Mouse (Mus musculus) kidney, adult 2 months (tissue): ENCODE data around the gene Fyttd1. TPM values are rescaled to one million over a fixed set of nuclear protein-coding genes. Genes with fewer than 3 reads are reported as not detected.
A peak's percentile ranks its signal among the peaks of the same experiment; 100 is the strongest.
"Not testable (repeated sequence)": the region's sequence is repeated elsewhere in the genome, so short reads cannot be mapped to it uniquely, and the experiment has no call there.

ENCODE experiments used
- DNase-seq: peaks from one replicate; pipeline ENCODE4 v3.0.0; 2021
- H3K27ac ChIP-seq: fragments of 200-500 bp; 2 replicates; pipeline ENCODE4 v1.5.1; 2012; ENCODE audit warnings: low read depth, low read length, control low read depth, inconsistent platforms; ENCODE audit not compliant: insufficient read depth
- H3K27me3 ChIP-seq: fragments of 200-500 bp; replicated peaks from 2 replicates; pipeline ENCODE4 v1.6.1; 2012; ENCODE audit warnings: mild to moderate bottlenecking, moderate library complexity, low read length, inconsistent platforms; ENCODE audit not compliant: control insufficient read depth, insufficient read depth
- H3K36me3 ChIP-seq: fragments of 200-500 bp; 2 replicates; pipeline ENCODE4 v1.6.1; 2012; ENCODE audit warnings: mild to moderate bottlenecking, moderate library complexity, low read length, inconsistent platforms; ENCODE audit not compliant: control insufficient read depth, insufficient read depth
- H3K4me1 ChIP-seq: fragments of 200-500 bp; 2 replicates; pipeline ENCODE4 v1.6.1; 2011; ENCODE audit warnings: low read length; ENCODE audit not compliant: control insufficient read depth, insufficient read depth
- H3K4me3 ChIP-seq: fragments of 200-500 bp; 2 replicates; pipeline ENCODE4 v1.5.1; 2011; ENCODE audit warnings: mild to moderate bottlenecking, low read depth, low read length, control low read depth; ENCODE audit not compliant: insufficient read depth
- CTCF ChIP-seq: fragments of 200-500 bp; conservative IDR thresholded peaks from 2 replicates; pipeline ENCODE4 v1.5.1; 2011; ENCODE audit warnings: low read depth, mild to moderate bottlenecking, control low read depth, low read length, moderate library complexity, mixed read lengths; ENCODE audit not compliant: insufficient read depth, insufficient read length
- POLR2A ChIP-seq: fragments of 200-500 bp; IDR thresholded peaks from one replicate; pipeline ENCODE4 v1.6.1; 2011; ENCODE audit warnings: low read depth, low read length, control low read depth
- WGBS: fragments of 180-500 bp; shearing (Covaris S2); methylation state at CpG from one replicate; pipeline ENCODE4 v1.1.7; 2018; 5-methylcytosine and 5-hydroxymethylcytosine counted together
- polyA plus RNA-seq: library from polyadenylated mRNA; depleted of rRNA; stranded (reverse); fragments of >200 nt; gene quantifications from 2 replicates; pipeline ENCODE4 v1.2.3, GENCODE M21; 2012

Fyttd1 gene
- polyA plus RNA-seq, 1 experiment = 9.0 TPM

GRCm38 (mm10) chr16:32906186-32906585 lies 28.9 kb downstream of the Fyttd1 start:
- Histone ChIP-seq H3K36me3 (peaks cover 3% of the 10 kb centered on the region), H3K27ac (no peak overlapping the region), H3K4me1 (peaks cover 5% of the 10 kb centered on the region; the same call in 1 of the 2 replicates), H3K27me3 (no peaks in the 10 kb centered on the region), H3K4me3 (no peak overlapping the region)
- no peak for TF ChIP-seq CTCF
- TF ChIP-seq POLR2A = no peak
- WGBS = 75% methylated on average over 2 of the region's 2 CpGs
- DNase-seq = no peak

DNA sequence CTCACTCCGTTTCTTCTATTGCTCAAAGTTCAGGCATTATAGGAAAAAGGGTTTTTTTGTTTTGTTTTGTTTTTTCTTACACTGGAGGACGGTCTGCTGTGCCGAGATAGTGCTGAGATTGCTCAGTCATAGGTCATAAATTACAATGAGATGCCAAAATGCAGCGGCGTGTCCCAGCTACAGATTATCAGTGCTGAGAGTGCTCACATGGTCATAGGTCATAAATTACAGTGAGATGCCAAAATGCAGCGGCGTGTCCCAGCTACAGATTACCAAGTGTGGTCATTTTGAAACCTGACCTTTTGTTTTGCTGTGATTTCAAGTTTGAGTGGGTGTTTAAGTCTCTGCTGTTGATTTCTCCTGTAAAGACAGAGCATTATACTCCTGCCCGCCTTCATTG lies 29.4 kb downstream of the Fyttd1 start:
- H3K27me3 ChIP-seq = no peaks in the 10 kb centered on the region
- TF ChIP-seq POLR2A (no peak), CTCF (no peak)
- peak overlapping the region; percentile 31; the same call in 1 of the 2 replicates for H3K27ac ChIP-seq
- H3K36me3 ChIP-seq = peaks cover 3% of the 10 kb centered on the region
- 23% methylated on average over 8 of the region's 8 CpGs for WGBS
- peaks cover 5% of the 10 kb centered on the region; the same call in 1 of the 2 replicates for H3K4me1 ChIP-seq
- DNase-seq = peak; percentile 47
- no peak overlapping the region for H3K4me3 ChIP-seq

DNA sequence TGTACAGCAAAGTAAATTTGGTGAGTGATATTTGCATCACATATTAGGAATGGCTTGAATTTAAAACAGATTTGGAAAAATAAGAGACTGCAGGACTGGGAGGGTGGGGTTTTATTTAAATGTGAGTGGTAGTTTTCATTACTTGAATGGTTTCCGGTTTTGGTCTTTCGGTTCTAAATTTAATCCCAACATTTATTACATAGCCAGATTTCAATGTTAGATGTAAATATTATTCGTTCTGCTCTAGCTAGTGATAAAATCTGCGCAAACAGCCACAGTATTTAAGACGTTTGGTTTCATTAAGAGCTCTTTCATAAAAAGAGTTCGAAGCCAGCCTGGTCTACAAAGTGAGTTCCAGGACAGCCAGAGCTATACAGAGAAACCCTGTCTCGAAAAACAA lies 35.9 kb downstream of the Fyttd1 start:
- Histone ChIP-seq H3K4me1 (peaks cover 5% of the 10 kb centered on the region; the same call in 1 of the 2 replicates), H3K27ac (no peak overlapping the region), H3K27me3 (no peaks in the 10 kb centered on the region), H3K4me3 (no peak overlapping the region), H3K36me3 (no peaks in the 10 kb centered on the region)
- DNase-seq = no peak
- TF ChIP-seq CTCF (no peak), POLR2A (no peak)
- WGBS = 58% methylated on average over 7 of the region's 7 CpGs

DNA sequence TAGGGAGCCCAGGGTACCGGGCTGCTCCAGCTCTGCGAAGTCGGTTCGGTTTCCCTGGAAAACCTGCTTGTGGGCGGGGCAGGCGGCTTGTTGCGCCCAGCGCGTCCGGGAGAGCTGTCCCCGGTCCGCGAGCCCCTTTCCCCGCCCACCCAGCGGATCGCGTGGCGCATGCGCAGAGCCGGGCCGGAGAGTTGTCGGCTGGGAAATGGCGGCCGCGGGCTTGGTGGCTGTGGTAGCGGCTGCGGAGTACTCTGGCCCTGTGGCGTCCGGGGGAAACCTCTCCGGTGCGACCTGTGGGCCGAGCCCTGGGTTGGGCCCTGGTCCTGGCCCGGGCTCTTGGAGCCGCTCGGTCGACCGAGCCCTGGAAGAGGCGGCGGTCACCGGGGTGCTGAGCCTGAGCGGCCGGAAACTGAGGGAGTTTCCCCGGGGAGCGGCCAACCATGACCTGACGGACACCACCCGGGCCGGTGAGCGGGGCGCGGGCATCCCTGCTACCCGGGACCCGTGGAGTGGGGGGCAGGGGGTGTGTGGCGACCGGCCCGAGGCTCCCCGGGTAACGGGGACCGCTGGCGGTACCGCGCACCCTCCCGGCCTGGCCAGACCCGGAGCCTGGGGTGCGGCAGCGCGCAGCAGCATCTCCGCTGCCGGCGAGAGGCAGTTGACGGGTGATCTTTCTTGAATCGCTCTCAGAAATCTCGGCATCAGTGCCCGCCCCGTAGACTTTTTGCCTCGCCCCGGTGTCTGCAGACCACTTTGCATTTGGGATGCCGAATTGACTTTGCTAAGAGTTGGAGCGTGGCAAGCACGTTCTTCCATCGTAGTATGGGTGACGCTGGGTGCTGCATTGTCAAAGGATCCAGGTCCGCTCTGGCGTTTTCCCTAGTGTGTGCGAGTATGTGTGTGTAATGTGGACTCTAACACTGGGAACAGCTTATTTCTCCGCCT lies 36.9 kb downstream of the Fyttd1 start, which contains the start of gene Lrch3:
Lrch3 (plus strand) TSS at position 164 of the 945 bp plus-strand sequence.
- Histone ChIP-seq H3K27ac (peak within 1 kb of the TSS; percentile 92), H3K27me3 (no peaks in the 10 kb centered on the region), H3K36me3 (no peaks in the 10 kb centered on the region), H3K4me3 (peak within 1 kb of the TSS; percentile 70), H3K4me1 (peaks cover 5% of the 10 kb centered on the region; the same call in 1 of the 2 replicates)
- WGBS = under 1% methylated on average over 84 of the region's 85 CpGs
- peak; percentile 97 for DNase-seq
- no peak for TF ChIP-seq CTCF
- TF ChIP-seq POLR2A = peak; percentile 41

DNA sequence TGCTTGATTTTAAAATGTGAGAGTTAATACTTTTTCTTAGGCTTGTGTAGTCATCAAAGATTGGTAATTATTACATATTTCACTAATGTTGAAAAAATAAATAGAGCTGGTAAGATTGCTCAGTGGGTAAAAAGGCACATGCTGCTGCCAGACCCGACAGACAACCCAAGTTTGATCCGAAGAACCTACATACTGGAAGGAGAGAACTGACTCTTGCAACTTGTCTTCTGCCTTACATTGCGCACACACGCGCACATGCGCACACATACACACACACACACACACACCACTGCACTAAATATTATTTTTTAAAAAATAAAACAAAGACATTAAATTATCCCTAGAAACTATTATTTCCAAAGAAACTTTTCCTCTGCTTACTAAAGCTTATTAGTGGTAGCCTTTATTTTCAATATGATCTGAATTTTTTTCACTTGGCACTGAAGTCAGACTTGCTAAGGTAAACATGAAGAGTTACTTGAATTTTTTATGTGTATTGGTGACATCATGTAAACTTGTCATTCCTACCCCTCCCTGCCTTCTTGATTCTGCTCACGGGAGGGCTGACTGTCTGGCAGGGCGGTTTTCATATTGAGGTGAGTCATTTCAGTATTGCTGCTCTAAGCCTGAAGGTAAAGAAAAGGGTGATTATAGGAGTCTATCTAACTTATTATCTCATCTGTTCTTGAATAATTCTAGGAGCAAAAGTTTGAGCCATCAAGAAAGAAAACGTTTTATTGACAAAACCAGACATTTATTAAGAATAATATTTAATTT lies 38.2 kb downstream of the Fyttd1 start:
- WGBS = 76% methylated on average over 9 of the region's 9 CpGs
- no peak for DNase-seq
- H3K27ac ChIP-seq = no peak overlapping the region

GRCm38 (mm10) chr16:32926629-32927028 lies 49.3 kb downstream of the Fyttd1 start:
- H3K4me3 ChIP-seq, H3K4me1 ChIP-seq, H3K27ac ChIP-seq, DNase-seq, H3K36me3 ChIP-seq, H3K27me3 ChIP-seq: not testable (repeated sequence)
- WGBS = 93% methylated on average over 9 of the region's 9 CpGs

More for the DNA sequence above, 38.2 kb downstream of the Fyttd1 start:
- TF ChIP-seq CTCF = no peak
- no peak for TF ChIP-seq POLR2A
- peak overlapping the region; percentile 24; the same call in 1 of the 2 replicates for H3K4me3 ChIP-seq
- peaks cover 5% of the 10 kb centered on the region; the same call in 1 of the 2 replicates for H3K4me1 ChIP-seq
- H3K36me3 ChIP-seq = no peaks in the 10 kb centered on the region
- no peaks in the 10 kb centered on the region for H3K27me3 ChIP-seq

DNA sequence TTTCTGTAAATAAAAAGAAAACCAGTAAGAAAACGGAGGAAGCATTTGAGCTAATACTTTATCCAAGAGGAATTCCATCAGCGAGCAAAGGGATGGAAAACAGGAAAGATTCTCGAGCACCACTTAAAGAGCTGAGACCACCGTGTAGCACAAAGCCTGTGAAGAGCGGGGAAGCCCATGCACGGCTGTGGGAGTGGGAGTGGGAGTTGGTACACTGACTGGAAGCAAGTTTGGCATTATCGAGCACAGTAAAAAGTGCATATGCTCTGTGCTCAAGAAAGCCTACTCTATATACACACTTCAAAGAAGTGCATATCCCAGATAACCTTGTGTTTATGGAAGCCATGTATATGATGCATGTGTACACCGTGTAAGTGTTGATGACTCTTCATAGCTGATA lies 49.7 kb downstream of the Fyttd1 start:
- no peaks in the 10 kb centered on the region for H3K36me3 ChIP-seq
- WGBS = 91% methylated on average over 8 of the region's 8 CpGs
- no peak overlapping the region for H3K4me3 ChIP-seq
- H3K4me1 ChIP-seq = peaks cover 5% of the 10 kb centered on the region; the same call in 1 of the 2 replicates
- TF ChIP-seq CTCF = no peak
- TF ChIP-seq POLR2A = no peak
- no peak for DNase-seq
- H3K27ac ChIP-seq = no peak overlapping the region
- no peaks in the 10 kb centered on the region for H3K27me3 ChIP-seq
